Mouse (Mus musculus) splenic B cell, adult 2 months (primary cell): ENCODE data around the gene Sox5.

ENCODE experiments used
- DNase-seq: peaks from one replicate; pipeline ENCODE4 v3.0.0-alpha.2; 2011; ENCODE audit warnings: low read depth, low spot score
- H3K27me3 ChIP-seq: 2 replicates; pipeline ENCODE4 v1.6.1; 2012; ENCODE audit warnings: mild to moderate bottlenecking, low read length, moderate library complexity, mixed read lengths; ENCODE audit not compliant: control insufficient read depth, poor library complexity, insufficient read depth, severe bottlenecking
- H3K36me3 ChIP-seq: 2 replicates; pipeline ENCODE4 v1.6.1; 2012; ENCODE audit warnings: mild to moderate bottlenecking, low read length, moderate library complexity, mixed read lengths; ENCODE audit not compliant: control insufficient read depth, poor library complexity, insufficient read depth, severe bottlenecking

Gene Sox5

DNA sequence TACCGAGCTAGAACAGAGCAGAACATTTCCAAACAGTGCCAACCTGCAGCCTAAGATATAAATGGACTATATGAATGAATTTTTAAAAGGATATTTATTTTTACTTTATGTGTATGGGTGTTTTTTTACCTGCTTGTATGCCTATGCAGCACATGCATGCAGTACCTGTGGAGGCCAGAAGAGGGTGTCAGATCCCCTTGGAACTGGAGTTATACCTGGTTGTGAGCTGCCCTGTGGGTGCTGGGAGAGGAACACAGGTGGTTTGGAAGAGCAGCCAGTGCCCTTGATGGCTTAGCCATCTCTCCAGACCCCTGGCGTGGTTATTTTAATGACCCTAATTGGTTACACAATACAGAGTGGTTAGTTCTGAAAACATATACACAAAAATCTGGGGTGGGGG is 510.5 kb downstream of the Sox5 start:
- DNase-seq: peak; percentile 40
- Histone ChIP-seq H3K36me3 (no peaks in the 10 kb centered on the region), H3K27me3 (no peaks in the 10 kb centered on the region)

DNA sequence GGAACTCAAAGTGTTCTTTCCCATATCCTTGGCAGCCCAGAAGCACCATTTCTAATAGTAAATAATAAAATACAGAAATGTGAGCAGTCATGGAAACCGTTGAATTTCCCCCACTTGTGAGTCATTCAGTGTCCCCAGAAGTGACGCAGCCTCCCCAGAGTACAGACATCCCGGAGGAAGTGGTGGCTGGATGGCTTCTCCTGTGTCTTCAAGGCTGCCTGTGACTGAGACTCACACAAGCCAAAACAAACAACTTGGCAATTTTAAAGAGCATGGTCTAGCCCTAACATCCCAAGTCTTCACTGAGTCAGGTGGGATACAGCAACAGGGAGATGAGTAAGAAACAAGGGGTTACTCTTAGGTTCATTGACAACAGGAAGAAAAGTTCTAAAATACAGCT is 511.5 kb downstream of the Sox5 start:
- DNase-seq: no peak
- Histone ChIP-seq H3K36me3 (no peaks in the 10 kb centered on the region), H3K27me3 (no peaks in the 10 kb centered on the region)

DNA sequence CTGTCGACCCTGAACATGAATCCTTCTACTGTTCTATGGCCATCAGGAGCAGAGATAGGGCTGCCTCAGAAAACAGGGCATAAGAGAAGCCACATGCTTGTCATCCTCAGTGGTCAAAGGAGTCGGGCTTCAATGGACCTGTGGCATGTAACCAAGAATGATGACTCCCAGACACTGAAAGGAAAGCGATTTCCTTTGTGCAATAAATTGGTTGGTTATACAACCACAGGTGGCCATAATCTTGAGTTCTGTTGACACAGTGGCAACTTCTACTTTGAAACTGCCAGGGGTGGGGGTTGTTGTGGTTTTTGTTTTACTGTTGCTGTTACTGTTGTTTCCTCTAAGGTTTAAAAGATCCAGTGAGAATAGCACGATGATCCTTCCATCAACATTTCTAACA is 512.1 kb downstream of the Sox5 start:
- no peaks in the 10 kb centered on the region for H3K36me3 ChIP-seq
- no peak for DNase-seq
- H3K27me3 ChIP-seq: no peaks in the 10 kb centered on the region

DNA sequence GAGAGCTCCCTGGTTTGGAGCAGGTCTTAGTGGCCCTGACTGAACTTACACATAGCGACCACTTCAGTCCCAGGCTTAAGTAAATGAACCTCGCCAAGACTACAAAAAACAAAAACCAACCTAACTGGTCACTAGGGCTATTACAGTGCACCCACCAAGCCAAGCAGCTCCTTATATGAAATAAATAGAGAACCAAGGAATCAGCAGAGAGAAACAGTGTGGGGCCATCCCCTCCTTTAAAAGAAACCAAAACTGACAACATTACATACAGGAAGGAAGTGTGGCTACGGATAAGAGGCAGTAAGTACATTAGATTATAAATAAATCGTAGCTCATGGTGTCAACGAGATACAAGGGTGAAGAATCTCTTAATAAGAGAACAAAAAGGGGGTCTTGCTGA is 516.0 kb downstream of the Sox5 start:
- no peaks in the 10 kb centered on the region for H3K27me3 ChIP-seq
- DNase-seq: peak; percentile 65

DNA sequence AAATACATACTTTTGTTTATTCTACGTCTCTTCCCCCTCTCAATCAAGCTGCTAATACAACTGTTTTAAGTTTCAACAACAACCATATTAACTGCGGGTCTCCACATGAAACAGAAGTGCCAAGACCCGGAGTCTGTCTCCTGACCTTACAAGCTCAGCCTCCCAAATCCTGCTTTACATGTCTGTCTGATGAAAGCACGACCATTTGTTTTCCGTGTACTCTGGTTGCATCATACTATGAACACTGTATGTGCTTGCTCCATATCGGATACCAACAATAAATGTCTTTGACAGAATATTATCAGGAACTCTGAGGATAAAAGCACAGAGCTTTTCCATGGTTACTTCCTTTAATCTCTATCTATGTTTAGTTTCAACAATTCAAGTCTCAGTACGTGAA is 516.8 kb downstream of the Sox5 start:
- Histone ChIP-seq H3K27me3 (no peaks in the 10 kb centered on the region), H3K36me3 (no peaks in the 10 kb centered on the region)
- no peak for DNase-seq

More for the DNA sequence above, 516.0 kb downstream of the Sox5 start:
- H3K36me3 ChIP-seq: no peaks in the 10 kb centered on the region

DNA sequence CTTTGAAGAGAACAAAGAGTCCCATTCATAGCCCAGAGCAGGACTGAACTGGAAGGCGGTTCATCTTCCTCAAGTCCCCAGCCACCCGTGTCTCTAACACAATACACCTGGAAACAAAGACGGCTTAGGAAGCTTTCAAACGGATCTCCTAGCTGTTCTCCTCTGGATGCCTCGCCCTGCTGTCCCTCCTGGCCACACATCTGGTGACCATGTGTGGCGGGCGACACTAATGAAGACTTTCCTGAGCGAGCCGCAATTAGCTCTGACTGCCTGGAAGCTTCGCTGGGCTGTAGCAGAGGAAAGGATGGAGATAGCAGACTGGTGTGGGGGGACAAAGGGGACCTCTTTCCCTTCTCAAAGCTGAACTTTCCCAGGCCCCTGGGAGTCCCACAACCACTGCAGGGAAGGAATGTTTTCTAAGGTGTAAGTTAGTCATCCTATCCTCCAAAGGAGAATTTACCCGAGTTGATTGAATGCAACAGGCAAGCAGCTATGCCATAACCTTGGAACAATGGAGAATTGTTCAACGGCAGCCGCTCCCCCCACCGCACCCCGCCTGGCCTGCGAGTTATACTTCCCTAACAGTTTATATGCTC is 517.4 kb downstream of the Sox5 start:
- no peak for DNase-seq
- H3K27me3 ChIP-seq: no peaks in the 10 kb centered on the region
- no peaks in the 10 kb centered on the region for H3K36me3 ChIP-seq

DNA sequence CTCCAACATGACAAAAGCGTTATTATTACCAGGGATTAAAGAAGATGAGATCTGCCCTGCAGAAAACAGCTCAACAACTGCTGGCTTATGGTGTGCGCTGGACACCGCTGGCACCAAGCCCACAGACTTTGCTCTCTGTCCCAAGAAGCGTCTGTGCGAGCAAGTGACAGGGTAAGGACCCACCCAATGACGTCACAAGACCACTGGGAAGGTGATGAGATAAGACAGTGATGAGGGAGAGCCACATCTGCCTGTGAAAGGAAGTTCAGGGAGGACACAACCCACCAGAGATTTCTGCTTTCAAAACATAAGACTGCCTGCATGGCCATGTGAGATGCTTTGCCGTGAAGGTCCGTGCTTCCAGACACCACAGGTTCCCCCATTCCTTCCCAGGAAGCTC is 525.3 kb downstream of the Sox5 start:
- peaks cover 1% of the 10 kb centered on the region; the same call in 1 of the 2 replicates for H3K27me3 ChIP-seq
- no peak for DNase-seq
- H3K36me3 ChIP-seq: no peaks in the 10 kb centered on the region

DNA sequence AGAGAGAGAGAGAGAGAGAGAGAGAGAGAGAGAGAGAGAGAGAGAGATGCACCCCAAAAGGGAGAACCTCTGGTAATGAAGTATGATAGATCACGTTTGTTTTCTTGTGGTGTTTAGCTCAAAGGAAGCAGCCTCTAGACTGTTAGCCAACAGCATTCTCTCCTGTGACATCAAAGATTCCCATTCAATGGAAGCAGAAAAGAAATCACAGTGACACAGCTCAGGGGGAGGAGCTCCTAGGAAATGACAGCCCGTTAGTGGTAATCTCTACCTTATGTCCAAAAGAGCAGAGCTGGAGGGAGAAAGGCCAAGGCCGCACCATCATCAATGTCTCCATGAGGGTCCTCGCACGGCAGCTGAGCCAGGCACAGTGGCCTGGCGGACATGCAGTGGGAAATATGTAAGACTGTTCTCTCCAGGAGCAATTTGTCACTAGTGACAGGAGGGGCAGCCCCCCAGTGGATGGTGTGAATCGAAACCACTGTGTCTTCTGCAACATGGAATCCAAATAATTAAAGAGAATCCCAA is 529.5 kb downstream of the Sox5 start:
- peaks cover 1% of the 10 kb centered on the region; the same call in 1 of the 2 replicates for H3K27me3 ChIP-seq
- DNase-seq: no peak
- no peaks in the 10 kb centered on the region for H3K36me3 ChIP-seq

DNA sequence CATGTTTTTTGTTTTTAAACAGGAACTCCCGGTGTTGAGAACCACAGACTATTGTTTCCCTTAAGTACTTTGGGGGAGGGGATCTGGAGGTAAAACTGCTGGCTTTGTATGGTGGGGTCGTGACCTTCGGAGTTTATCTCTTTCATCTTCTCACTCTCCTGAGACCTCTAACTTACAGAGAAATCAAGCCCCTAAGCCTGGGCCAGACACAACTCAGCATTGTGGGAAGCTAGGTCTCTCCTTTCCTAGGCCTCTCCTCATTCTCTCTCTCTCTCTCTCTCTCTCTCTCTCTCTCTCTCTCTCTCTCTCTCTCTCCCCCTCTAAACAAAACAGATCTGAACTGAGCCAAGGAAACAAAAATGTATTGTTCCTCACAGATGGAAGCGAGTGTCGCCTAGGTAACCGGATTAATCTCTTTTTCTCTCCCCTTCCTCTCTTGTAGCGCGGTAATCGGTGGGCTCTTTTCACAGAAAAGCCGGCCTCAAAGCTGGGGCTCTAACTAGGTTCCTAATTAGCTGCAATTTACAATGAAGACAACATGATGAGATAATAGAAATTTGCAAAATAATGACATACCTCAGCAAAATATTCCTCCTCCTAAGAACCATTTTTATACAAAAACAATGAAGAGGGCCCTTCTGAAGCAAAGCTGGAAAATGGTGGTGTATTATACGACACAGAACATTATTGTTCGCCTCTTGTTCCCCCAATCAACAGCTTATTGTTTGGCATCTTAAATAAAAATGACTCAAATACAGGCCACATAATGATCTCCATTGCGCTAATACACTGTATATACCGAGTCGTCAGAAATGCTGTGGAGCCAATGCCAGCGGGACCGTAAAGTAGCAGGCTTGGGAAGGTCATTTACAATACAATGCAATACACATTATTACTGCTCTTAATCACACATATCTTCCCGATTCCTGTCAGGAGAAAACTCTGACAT is 530.3 kb downstream of the Sox5 start:
- Histone ChIP-seq H3K27me3 (peaks cover 1% of the 10 kb centered on the region; the same call in 1 of the 2 replicates), H3K36me3 (no peaks in the 10 kb centered on the region)
- DNase-seq: no peak

DNA sequence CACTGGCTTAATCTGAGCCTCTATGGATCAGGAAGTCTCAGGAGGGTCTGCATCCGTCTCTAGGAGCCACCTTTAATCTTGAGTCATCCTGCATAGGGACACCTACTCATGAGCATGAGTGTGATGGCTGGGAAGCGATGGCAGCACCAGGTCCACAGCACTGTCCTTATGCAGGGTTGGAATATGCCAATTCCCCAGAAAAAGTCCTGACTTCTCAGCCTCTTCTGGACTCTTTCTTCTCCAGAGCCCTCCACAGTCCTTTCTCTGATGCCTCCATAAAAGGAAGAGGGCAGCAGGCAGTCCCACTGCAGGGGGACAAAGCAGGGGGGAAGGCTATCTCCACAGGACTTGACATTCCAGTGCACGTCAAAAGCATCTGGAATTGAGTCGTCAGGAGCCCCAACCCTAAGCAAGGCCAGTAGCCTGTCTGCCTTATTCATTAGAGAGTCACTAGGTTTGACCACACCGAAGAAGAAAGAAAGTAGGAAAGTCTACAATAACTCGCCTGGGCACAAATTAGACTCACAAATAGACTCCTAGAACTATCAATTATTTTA is 531.1 kb downstream of the Sox5 start:
- Histone ChIP-seq H3K27me3 (peaks cover 1% of the 10 kb centered on the region; the same call in 1 of the 2 replicates), H3K36me3 (no peaks in the 10 kb centered on the region)
- no peak for DNase-seq

DNA sequence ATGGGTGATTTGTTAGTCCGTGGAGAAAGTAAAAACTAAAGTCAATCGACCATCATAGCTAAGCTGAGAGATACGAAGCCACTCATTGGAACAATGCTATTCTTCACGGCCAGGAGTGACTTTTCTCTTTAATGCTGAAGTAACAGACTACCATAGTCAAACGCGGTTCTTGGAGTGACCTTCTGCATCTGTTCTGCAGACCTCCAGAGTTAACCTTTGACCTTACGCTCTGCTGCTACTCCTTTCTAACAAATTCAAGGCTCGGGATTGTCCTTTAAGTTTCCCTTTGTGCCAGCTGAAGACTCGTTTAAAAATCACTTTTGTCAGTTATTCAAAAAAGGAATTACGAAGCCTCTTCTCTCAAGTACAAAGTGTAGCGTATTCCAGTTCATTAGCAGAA is 545.2 kb downstream of the Sox5 start:
- no peaks in the 10 kb centered on the region for H3K36me3 ChIP-seq
- DNase-seq: no peak
- H3K27me3 ChIP-seq: no peaks in the 10 kb centered on the region

DNA sequence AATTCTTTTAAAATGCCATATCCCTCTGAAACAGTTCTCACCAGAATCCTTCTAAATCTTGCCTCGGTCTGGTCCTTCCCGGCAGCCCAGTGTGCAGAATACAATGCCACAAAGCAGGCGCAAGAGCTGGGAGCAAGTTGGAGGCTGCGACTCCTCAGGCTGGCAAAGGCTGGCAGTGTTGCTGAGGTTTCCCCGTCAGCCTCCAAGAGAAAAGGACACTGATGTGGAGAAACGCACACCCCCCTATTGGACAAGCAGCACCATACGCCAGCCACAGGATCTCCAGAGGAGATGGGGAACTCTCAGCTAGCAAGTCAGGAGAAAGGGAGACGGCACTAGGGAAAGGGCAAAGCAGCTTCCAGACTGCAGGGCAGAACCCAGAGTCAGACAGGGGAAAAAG is 577.8 kb downstream of the Sox5 start:
- no peak for DNase-seq
- H3K36me3 ChIP-seq: no peaks in the 10 kb centered on the region
- H3K27me3 ChIP-seq: no peaks in the 10 kb centered on the region

DNA sequence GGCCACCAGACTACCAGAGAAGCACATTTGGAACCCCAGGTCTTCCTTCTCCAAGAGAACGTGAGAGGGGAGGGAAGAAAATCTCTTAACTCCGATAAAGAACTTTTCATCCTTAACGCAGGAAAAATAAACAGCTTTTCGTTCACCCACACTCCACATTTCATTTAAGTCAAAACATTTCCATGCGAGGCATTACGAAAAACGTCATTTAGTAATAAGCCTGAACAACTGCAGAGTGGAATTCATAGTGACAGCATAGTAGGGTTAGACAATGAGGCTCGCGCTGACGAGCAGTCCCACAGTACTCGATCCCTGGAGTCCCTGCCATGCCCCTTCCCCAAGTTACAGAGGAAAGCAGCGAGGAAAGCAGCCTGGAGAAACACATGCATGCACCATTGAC is 578.8 kb downstream of the Sox5 start:
- Histone ChIP-seq H3K27me3 (no peaks in the 10 kb centered on the region), H3K36me3 (no peaks in the 10 kb centered on the region)
- no peak for DNase-seq

DNA sequence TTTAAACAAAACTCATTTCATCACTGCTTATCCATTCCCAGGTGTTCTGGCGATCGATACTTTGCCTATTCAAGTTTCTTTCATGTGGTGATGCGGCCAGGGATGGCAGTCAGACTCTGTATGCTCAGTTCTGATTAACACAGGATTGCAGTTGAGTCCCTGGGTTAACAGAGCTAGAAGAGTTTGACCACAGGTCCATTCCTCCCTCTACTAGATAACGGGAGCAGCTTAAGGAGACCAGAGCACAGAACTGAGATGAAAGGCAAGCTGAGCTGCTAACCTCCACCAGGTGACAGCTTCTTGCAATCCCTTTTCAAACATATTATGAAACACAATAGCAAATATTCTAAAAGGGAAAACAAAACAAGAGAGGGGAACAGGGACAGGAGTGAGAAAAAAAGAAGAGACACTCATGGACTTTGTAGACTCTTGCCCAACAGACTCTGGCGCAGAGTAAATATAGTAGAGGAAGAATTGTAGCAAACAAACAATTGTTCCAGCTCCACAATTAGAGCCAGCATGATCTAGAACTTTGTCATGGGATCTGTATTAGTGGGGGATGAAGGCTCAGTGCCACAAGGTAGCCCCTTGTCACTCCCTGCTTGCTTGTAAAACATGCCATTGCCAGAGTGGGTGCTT is 580.3 kb downstream of the Sox5 start:
- no peaks in the 10 kb centered on the region for H3K27me3 ChIP-seq
- DNase-seq: no peak
- H3K36me3 ChIP-seq: no peaks in the 10 kb centered on the region
